In the genomic region with DNA sequence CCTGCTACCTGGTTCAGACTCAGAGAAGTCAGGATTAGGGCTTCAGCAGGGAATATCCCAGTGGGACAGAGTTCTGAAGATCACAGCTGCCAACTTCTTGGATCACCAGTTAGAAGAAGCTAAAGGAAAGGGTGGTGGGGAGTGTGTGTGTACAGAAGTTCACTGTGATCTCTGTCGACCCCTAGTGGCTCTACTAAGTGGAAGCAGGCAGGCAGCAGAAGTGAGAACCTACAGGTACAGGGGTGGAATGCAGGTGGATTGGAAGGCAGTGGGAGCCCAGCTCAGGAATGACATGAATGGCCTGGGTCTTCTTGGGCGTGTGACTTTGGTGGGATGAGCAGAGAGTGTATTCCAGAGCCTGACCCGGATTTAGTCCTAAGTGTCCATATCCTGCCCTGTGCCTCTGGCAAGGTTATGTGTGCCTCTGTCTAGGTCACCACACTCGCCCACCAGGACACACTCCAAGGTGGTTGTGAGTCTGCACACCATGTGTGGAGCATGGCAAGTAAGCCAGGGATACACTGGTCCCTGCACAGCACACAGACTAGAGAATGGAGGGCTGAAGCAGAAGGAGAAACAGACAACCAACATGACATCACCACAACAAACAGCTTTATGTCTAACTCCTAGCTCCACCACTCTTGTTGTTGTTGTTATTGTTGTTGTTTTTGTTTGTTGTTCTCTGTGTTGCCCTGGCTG, we compare ENCODE assay signal across 9 mouse cellular contexts. TPM values are rescaled to one million over a fixed set of nuclear protein-coding genes. Genes with fewer than 3 reads are reported as not detected.
DNase-seq lines count a peak whose midpoint lies in the region; ATAC-seq and TF ChIP-seq lines count a peak whose summit lies in the region.
"Had no signal": no experiment of that assay in that cellular context is flagged by ENCODE, and none has a peak within 500 bp of the region (broad histone marks: within the 10 kb centered on the region; RNA-seq: fewer than 3 reads in every experiment).

No protein-coding gene starts in this region.

- no peaks in the 10 kb centered on the region for H3K4me1 ChIP-seq in forebrain, postnatal 0 days (ENCODE audit: insufficient read depth)
- no peaks in the 10 kb centered on the region for H3K4me1 ChIP-seq in forebrain, embryonic 15.5 days
- H3K4me1 ChIP-seq in intestine, embryonic 14.5 days (replicated peaks; ENCODE audit: control insufficient read depth, insufficient read depth, low read length), result no peaks in the 10 kb centered on the region; the same call in 1 of the 2 replicates
- H3K4me1 ChIP-seq in lung, embryonic 15.5 days, result peaks cover 12% of the 10 kb centered on the region
- H3K4me1 ChIP-seq in stomach, postnatal 0 days (replicated peaks; ENCODE audit: control insufficient read depth, insufficient read depth), result no peaks in the 10 kb centered on the region

- no peaks in the 10 kb centered on the region for H3K9me3 ChIP-seq in forebrain, postnatal 0 days (ENCODE audit: low read length)
- H3K9me3 ChIP-seq in forebrain, embryonic 15.5 days, result no peaks in the 10 kb centered on the region
- H3K9me3 ChIP-seq in intestine, embryonic 14.5 days (ENCODE audit: control insufficient read depth, low read length), result no peaks in the 10 kb centered on the region
- H3K9me3 ChIP-seq in lung, embryonic 15.5 days, result no peaks in the 10 kb centered on the region
- no peaks in the 10 kb centered on the region for H3K9me3 ChIP-seq in stomach, postnatal 0 days (ENCODE audit: control insufficient read depth, low read length)
- H3K9me3 ChIP-seq: megakaryocyte, embryonic 14.5 days had no signal

- H3K4me3 ChIP-seq in forebrain, postnatal 0 days (ENCODE audit: low read depth, low read length), result no peak overlapping the region
- no peak overlapping the region for H3K4me3 ChIP-seq in forebrain, embryonic 15.5 days
- no peak overlapping the region for H3K4me3 ChIP-seq in intestine, embryonic 14.5 days (ENCODE audit: low read depth, low read length)
- no peak overlapping the region for H3K4me3 ChIP-seq in lung, embryonic 15.5 days
- no peak overlapping the region for H3K4me3 ChIP-seq in stomach, postnatal 0 days (ENCODE audit: low read depth, low read length)
- H3K4me3 ChIP-seq: megakaryocyte, embryonic 14.5 days had no signal

- H3K27me3 ChIP-seq in forebrain, postnatal 0 days (ENCODE audit: insufficient read depth, low read length), result no peaks in the 10 kb centered on the region
- H3K27me3 ChIP-seq in forebrain, embryonic 15.5 days, result no peaks in the 10 kb centered on the region
- H3K27me3 ChIP-seq in intestine, embryonic 14.5 days (replicated peaks; ENCODE audit: control insufficient read depth, insufficient read depth, low read length), result no peaks in the 10 kb centered on the region
- no peaks in the 10 kb centered on the region for H3K27me3 ChIP-seq in lung, embryonic 15.5 days
- no peaks in the 10 kb centered on the region for H3K27me3 ChIP-seq in stomach, postnatal 0 days (ENCODE audit: control insufficient read depth, insufficient read depth, low read length)

- H3K4me2 ChIP-seq in forebrain, postnatal 0 days (ENCODE audit: low read depth), result no peak overlapping the region
- H3K4me2 ChIP-seq in forebrain, embryonic 15.5 days (replicated peaks), result no peak overlapping the region
- H3K4me2 ChIP-seq in intestine, embryonic 14.5 days (ENCODE audit: low read length), result no peak overlapping the region
- no peak overlapping the region for H3K4me2 ChIP-seq in lung, embryonic 15.5 days
- H3K4me2 ChIP-seq in stomach, postnatal 0 days (replicated peaks; ENCODE audit: low read depth), result no peak overlapping the region

- ATAC-seq in forebrain, postnatal 0 days, result peak; percentile 85
- no peak; the same call in 1 of the 2 replicates for ATAC-seq in forebrain, embryonic 15.5 days (replicated peaks)
- peak; percentile 47; the same call in 1 of the 2 replicates for ATAC-seq in intestine, embryonic 14.5 days (replicated peaks; ENCODE audit: low FRiP score, low TSS enrichment, low read depth)
- peak; percentile 48; the same call in 1 of the 2 replicates for ATAC-seq in lung, embryonic 15.5 days (ENCODE audit: borderline replicate concordance, extremely low read depth, low FRiP score, low TSS enrichment)
- peak; percentile 75 for ATAC-seq in stomach, postnatal 0 days (ENCODE audit: low FRiP score, low TSS enrichment)

- no peak overlapping the region for H3K9ac ChIP-seq in forebrain, postnatal 0 days
- no peak overlapping the region for H3K9ac ChIP-seq in forebrain, embryonic 15.5 days (replicated peaks)
- H3K9ac ChIP-seq in intestine, embryonic 14.5 days (ENCODE audit: low read length), result no peak overlapping the region
- H3K9ac ChIP-seq in lung, embryonic 15.5 days, result no peak overlapping the region
- no peak overlapping the region for H3K9ac ChIP-seq in stomach, postnatal 0 days (ENCODE audit: low read length)

- H3K36me3 ChIP-seq in forebrain, postnatal 0 days (ENCODE audit: insufficient read depth), result no peaks in the 10 kb centered on the region
- H3K36me3 ChIP-seq in forebrain, embryonic 15.5 days, result no peaks in the 10 kb centered on the region
- H3K36me3 ChIP-seq in intestine, embryonic 14.5 days (ENCODE audit: control insufficient read depth, insufficient read depth, low read length), result peaks cover 4% of the 10 kb centered on the region; the same call in 1 of the 2 replicates
- H3K36me3 ChIP-seq in lung, embryonic 15.5 days, result no peaks in the 10 kb centered on the region
- no peaks in the 10 kb centered on the region for H3K36me3 ChIP-seq in stomach, postnatal 0 days (ENCODE audit: control insufficient read depth, insufficient read depth, low read length)

- peak; percentile 68 for DNase-seq in forebrain, postnatal 0 days
- DNase-seq in A20 (ENCODE audit: low read depth, low spot score), result peak; percentile 70
- DNase-seq in brain, adult 2 months (ENCODE audit: low read depth, low spot score), result peak; percentile 73
- DNase-seq in intestine, embryonic 14.5 days (ENCODE audit: low spot score), result no peak
- peak; percentile 66 for DNase-seq in stomach, postnatal 0 days (ENCODE audit: low spot score)
- no peak for DNase-seq in right cerebral cortex, adult 18-20 months

- WGBS in forebrain, postnatal 0 days, result 38% methylated on average over 4 of the region's 4 CpGs
- WGBS in forebrain, embryonic 15.5 days, result 42% methylated on average over 4 of the region's 4 CpGs
- 29% methylated on average over 4 of the region's 4 CpGs for WGBS in intestine, embryonic 14.5 days
- 31% methylated on average over 4 of the region's 4 CpGs for WGBS in lung, embryonic 15.5 days
- WGBS in stomach, postnatal 0 days, result 34% methylated on average over 4 of the region's 4 CpGs

- no peak overlapping the region for H3K27ac ChIP-seq in forebrain, postnatal 0 days (ENCODE audit: low read depth, low read length)
- H3K27ac ChIP-seq in forebrain, embryonic 15.5 days (replicated peaks), result no peak overlapping the region
- H3K27ac ChIP-seq in intestine, embryonic 14.5 days (ENCODE audit: low read depth), result no peak overlapping the region
- H3K27ac ChIP-seq in lung, embryonic 15.5 days, result peak overlapping the region; percentile 58
- H3K27ac ChIP-seq in stomach, postnatal 0 days (replicated peaks), result 0 out of 2 replicates have a peak overlapping the region, but pooled peaks have one; percentile 45

- TF ChIP-seq CTCF in forebrain, postnatal 0 days (IDR thresholded peaks at IDR 0.05; ENCODE audit: low read depth), result peak; percentile 91
- peak; percentile 89 for TF ChIP-seq CTCF in stomach, postnatal 0 days (IDR thresholded peaks at IDR 0.05; ENCODE audit: low read depth)

- no peak for TF ChIP-seq EP300 in stomach, postnatal 0 days (optimal IDR thresholded peaks at IDR 0.05)

RNA-seq across cellular contexts. Expression of gene Myzap, which starts 31.9 kb away (rescaled TPM):
- total RNA-seq in forebrain, postnatal 0 days (2014; rRNA removed), result 1.7 and 1.8 TPM in 2 replicates
- 1.3 and 2.0 TPM in 2 replicates for polyA plus RNA-seq in forebrain, postnatal 0 days (2015; fragmentation: Nextera tagmentation; extraction: Ambion mirVana)
- 1.8 and 2.0 TPM in 2 replicates for polyA plus RNA-seq in forebrain, embryonic 15.5 days (2015; fragmentation: Nextera tagmentation; extraction: Ambion mirVana)
- polyA plus RNA-seq in intestine, embryonic 14.5 days (2014; fragmentation: Nextera tagmentation; extraction: Ambion mirVana), result 10.1 TPM in 2 replicates
- polyA plus RNA-seq in lung, embryonic 15.5 days (2015; fragmentation: Nextera tagmentation; extraction: Ambion mirVana), result 50.8 and 56.7 TPM in 2 replicates
- 21.9 and 25.7 TPM in 2 replicates for polyA plus RNA-seq in stomach, postnatal 0 days (2015; fragmentation: Nextera tagmentation; extraction: Ambion mirVana)

Comparison
In these comparisons a context has a peak if more than half of its experiments do, and no peak if none do; other contexts are left out.
1. DNase-seq: peak in forebrain, postnatal 0 days (single experiment), A20 (single experiment), brain, adult 2 months (single experiment) and stomach, postnatal 0 days (single experiment); none in intestine, embryonic 14.5 days (single experiment) and right cerebral cortex, adult 18-20 months (single experiment).
2. H3K27ac ChIP-seq: peak in lung, embryonic 15.5 days (single experiment) and stomach, postnatal 0 days (single experiment); none in forebrain, postnatal 0 days (single experiment), forebrain, embryonic 15.5 days (single experiment) and intestine, embryonic 14.5 days (single experiment).